Mouse (Mus musculus) embryonic facial prominence, embryonic 11.5 days (tissue): ENCODE measurements around the gene Wap. TPM values are rescaled to one million over a fixed set of nuclear protein-coding genes. Genes with fewer than 3 reads are reported as not detected.

Experiments used
- ATAC-seq: fragments of 200-750 bp; cut with Nextera tagmentation; replicated peaks from 2 replicates; pipeline ENCODE4 v1.8.0; 2017; ENCODE audit warnings: low read depth; ENCODE audit not compliant: insufficient number of reproducible peaks, low FRiP score, low TSS enrichment
- DNase-seq: peaks from one replicate; pipeline ENCODE4 v3.0.0-alpha.2; 2015; ENCODE audit warnings: low spot score
- H3K27ac ChIP-seq: fragments of 300-500 bp; sonication (generic); replicated peaks from 2 replicates; pipeline ENCODE4 v1.5.1; 2014; ENCODE audit warnings: mild to moderate bottlenecking, low read depth, low read length, control low read depth
- H3K27me3 ChIP-seq: fragments of 300-500 bp; sonication (generic); 2 replicates; pipeline ENCODE4 v1.6.1; 2014; ENCODE audit warnings: mild to moderate bottlenecking, low read length, moderate library complexity, mixed read lengths; ENCODE audit not compliant: control insufficient read depth, insufficient read depth
- H3K36me3 ChIP-seq: fragments of 300-500 bp; sonication (generic); replicated peaks from 2 replicates; pipeline ENCODE4 v1.6.1; 2014; ENCODE audit warnings: low read depth, mild to moderate bottlenecking, low read length, moderate library complexity, mixed read lengths; ENCODE audit not compliant: control insufficient read depth, insufficient read depth
- H3K4me1 ChIP-seq: fragments of 300-500 bp; sonication (generic); 2 replicates; pipeline ENCODE4 v1.6.1; 2014; ENCODE audit warnings: low read length, mixed read lengths; ENCODE audit not compliant: control insufficient read depth, insufficient read depth
- H3K4me2 ChIP-seq: fragments of 300-500 bp; sonication (generic); 2 replicates; pipeline ENCODE4 v1.6.1; 2014; ENCODE audit warnings: low read depth, mild to moderate bottlenecking, control low read depth, low read length, moderate library complexity
- H3K4me3 ChIP-seq: fragments of 300-500 bp; sonication (generic); 2 replicates; pipeline ENCODE4 v1.5.1; 2014; ENCODE audit warnings: low read depth, low read length, control low read depth
- H3K9ac ChIP-seq: fragments of 300-500 bp; sonication (generic); replicated peaks from 2 replicates; pipeline ENCODE4 v1.6.1; 2014; ENCODE audit warnings: mild to moderate bottlenecking, control low read depth, low read length
- H3K9me3 ChIP-seq: fragments of 300-500 bp; sonication (generic); replicated peaks from 2 replicates; pipeline ENCODE4 v1.6.1; 2016; ENCODE audit warnings: mild to moderate bottlenecking, low read length, inconsistent platforms, mixed read lengths; ENCODE audit not compliant: control insufficient read depth
- WGBS: fragments of 180-500 bp; shearing (Covaris S2); extraction: QIAGEN DNeasy Blood & Tissue Kit; methylation state at CpG from one replicate; pipeline ENCODE4 v1.1.7; 2014; 5-methylcytosine and 5-hydroxymethylcytosine counted together
- polyA plus RNA-seq: library from polyadenylated mRNA; unstranded; fragments of >200 nt; fragmentation: Nextera tagmentation; extraction: Ambion mirVana; gene quantifications from 2 replicates; pipeline ENCODE4 v1.2.1, GENCODE M21; 2014

The Wap gene
- polyA plus RNA-seq, 1 experiment from 2014 or later = not detected

DNA sequence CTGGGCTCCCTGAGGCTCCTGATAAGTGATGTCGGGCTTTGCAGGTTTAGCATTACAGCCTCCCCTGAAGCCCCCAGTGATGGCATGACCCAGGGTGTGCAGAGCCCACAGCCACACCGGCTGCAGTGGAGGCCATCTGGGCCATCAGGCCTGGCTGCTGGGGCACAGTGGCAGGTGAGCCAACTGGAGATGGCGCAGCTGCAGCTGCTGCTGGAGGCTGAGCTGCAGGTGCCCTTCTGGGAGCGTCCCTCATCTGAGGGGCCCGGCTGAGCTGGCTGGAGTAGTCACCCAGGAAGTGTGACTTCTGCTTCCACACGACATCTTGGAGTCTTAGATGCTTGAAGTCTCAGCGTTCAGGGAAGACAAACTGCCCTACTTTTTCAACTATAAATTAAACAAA is 12.1 kb upstream of the Wap start:
- H3K9ac ChIP-seq = no peak overlapping the region
- no peaks in the 10 kb centered on the region for H3K36me3 ChIP-seq
- 63% methylated on average over 7 of the region's 7 CpGs for WGBS
- DNase-seq = no peak
- no peak overlapping the region for H3K27ac ChIP-seq
- no peaks in the 10 kb centered on the region for H3K27me3 ChIP-seq
- no peak overlapping the region for H3K4me2 ChIP-seq
- H3K9me3 ChIP-seq = no peaks in the 10 kb centered on the region
- ATAC-seq = no peak
- no peaks in the 10 kb centered on the region for H3K4me1 ChIP-seq
- H3K4me3 ChIP-seq = no peak overlapping the region

DNA sequence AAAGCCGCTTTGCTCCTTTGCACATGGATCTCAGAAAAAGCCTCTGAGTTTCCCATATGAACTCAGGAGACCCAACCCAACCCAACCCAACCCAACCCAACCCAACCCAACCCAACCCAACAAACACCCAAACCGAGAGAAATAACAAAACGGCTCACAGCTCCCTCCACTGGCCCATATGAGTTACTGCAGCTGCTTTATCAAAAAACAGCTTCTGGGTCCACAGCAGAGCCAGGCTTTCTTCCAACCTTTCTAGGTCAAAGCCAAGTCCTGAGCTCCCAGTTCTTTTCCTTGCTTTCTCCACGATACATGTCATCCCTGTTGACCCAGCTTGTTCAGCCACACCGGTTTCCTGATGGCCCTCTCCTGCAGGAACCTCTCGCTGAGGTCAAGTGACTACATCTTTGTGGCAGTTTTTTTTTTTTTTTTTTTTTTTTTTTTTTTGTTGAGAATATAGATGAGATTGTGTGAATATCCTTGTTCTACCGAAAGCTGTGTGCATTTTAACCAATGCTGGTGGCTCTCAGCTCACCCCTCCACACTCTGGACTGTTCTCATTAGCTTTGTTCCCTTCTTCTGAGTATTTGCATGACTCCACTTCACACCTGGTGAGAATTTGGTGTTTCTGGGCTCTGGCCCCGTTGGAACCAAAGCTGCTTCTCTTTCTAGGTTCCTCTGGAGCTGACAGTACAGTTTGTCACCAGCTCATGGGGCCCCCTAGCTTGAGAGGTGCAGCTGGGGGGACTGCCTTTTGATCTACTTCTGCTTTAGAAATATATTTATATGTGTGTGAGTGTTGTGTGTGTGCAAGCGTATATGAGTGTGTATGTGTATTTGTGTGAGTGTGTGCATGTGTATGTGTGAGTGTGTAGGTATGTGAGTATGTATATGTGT is 9.6 kb upstream of the Wap start:
- no peaks in the 10 kb centered on the region for H3K4me1 ChIP-seq
- no peak for ATAC-seq
- WGBS = 58% methylated on average over 9 of the region's 9 CpGs
- no peak overlapping the region for H3K27ac ChIP-seq
- no peaks in the 10 kb centered on the region for H3K9me3 ChIP-seq
- no peaks in the 10 kb centered on the region for H3K36me3 ChIP-seq
- H3K4me2 ChIP-seq = no peak overlapping the region
- no peak for DNase-seq
- no peak overlapping the region for H3K4me3 ChIP-seq
- no peak overlapping the region for H3K9ac ChIP-seq
- H3K27me3 ChIP-seq = no peaks in the 10 kb centered on the region

DNA sequence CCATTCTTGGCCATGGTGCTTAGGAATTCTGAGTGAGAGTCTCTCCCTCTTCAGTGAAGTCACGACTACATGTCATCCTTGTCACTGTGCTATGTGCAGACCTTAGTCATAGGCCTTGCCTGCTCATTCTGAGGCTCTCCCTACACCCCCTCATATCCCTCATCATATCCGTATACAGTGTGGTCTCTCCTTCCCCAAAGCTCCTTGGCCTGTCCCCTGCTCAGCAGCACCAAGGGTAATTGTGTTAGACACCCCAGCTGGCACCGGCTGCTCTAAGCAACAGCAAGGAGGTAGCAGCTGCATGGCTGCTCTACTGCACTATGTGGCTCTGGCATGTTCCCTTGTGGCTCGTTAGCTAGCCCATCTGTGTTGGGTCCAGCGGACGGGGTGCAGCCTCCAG is 6.1 kb upstream of the Wap start:
- WGBS = 82% methylated on average over 6 of the region's 6 CpGs
- H3K9me3 ChIP-seq = no peaks in the 10 kb centered on the region
- no peak overlapping the region for H3K4me2 ChIP-seq
- ATAC-seq (0 out of 2 replicates have a peak, but pooled peaks have one; percentile 48), DNase-seq (no peak)
- H3K27ac ChIP-seq = no peak overlapping the region
- H3K4me3 ChIP-seq = no peak overlapping the region
- no peak overlapping the region for H3K9ac ChIP-seq
- no peaks in the 10 kb centered on the region for H3K4me1 ChIP-seq
- H3K36me3 ChIP-seq = no peaks in the 10 kb centered on the region
- no peaks in the 10 kb centered on the region for H3K27me3 ChIP-seq

DNA sequence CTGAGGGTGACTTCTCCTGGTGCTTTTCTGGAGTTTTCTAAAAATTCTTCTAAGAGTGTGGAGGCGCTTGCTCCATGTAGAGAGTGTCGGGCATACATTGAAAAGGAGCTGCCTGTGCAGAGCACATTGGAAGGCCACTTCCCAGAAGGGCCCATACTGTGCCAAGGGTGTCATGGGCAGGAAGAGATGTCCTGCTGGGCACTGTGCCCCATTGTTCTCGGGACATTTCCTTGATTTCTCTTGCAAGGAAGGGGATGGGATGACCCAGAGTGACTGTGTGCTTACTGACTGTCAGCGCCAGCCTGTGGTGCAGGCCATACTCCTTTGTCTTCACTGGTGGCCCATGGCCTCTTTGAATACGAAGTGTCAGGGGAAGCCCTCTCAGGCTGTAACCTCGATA is 635 bp upstream of the Wap start:
- H3K27ac ChIP-seq = no peak overlapping the region
- no peaks in the 10 kb centered on the region for H3K27me3 ChIP-seq
- no peak for DNase-seq
- no peaks in the 10 kb centered on the region for H3K4me1 ChIP-seq
- H3K4me2 ChIP-seq = no peak overlapping the region
- no peak overlapping the region for H3K4me3 ChIP-seq
- 75% methylated on average over 6 of the region's 6 CpGs for WGBS
- no peak overlapping the region for H3K9ac ChIP-seq
- no peaks in the 10 kb centered on the region for H3K9me3 ChIP-seq
- no peak for ATAC-seq
- H3K36me3 ChIP-seq = no peaks in the 10 kb centered on the region

DNA sequence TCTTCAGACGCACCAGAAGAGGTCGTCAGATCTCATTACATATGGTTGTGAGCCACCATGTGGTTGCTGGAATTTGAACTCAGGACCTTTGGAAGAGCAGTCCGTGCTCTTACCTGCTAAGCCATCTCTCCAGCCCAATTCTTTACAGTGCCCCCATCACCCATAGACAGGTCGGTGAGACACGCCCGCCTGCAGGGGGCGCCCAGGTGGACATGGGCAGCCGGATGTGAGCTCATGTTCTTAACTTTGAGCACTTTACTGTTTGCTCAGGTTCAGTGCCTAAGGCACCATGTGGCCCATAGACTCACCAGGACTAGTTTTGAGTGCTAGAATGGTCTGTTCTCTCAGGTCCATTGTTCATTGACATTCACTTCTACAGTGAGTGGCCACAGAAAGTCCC is 2.3 kb downstream of the Wap start:
- no peaks in the 10 kb centered on the region for H3K9me3 ChIP-seq
- H3K27ac ChIP-seq = no peak overlapping the region
- WGBS = 71% methylated on average over 8 of the region's 8 CpGs

DNA sequence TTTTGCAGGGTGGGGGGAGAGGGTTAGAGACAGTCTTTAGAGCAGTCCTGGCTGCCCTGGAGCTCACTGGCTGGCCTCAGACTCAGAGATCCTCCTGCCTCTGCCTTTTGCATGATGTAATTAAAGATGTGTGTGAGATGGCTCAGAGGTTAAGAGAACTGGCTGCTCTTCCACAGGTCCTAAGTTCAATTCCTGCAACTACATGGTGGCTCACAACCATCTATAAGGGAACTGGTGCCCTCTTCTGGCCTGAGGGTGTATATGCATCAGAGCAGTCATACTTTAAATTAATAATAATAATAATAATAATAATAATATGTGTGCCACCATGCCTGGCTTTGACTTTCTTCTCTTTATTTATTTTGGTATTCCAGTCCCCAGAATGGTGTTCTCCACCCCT is 8.8 kb downstream of the Wap start:
- no peaks in the 10 kb centered on the region for H3K27me3 ChIP-seq

More for the DNA sequence above, 2.3 kb downstream of the Wap start:
- no peak for DNase-seq
- no peak for ATAC-seq
- Histone ChIP-seq H3K36me3 (no peaks in the 10 kb centered on the region), H3K4me3 (no peak overlapping the region), H3K27me3 (no peaks in the 10 kb centered on the region), H3K9ac (no peak overlapping the region), H3K4me2 (no peak overlapping the region), H3K4me1 (no peaks in the 10 kb centered on the region)

DNA sequence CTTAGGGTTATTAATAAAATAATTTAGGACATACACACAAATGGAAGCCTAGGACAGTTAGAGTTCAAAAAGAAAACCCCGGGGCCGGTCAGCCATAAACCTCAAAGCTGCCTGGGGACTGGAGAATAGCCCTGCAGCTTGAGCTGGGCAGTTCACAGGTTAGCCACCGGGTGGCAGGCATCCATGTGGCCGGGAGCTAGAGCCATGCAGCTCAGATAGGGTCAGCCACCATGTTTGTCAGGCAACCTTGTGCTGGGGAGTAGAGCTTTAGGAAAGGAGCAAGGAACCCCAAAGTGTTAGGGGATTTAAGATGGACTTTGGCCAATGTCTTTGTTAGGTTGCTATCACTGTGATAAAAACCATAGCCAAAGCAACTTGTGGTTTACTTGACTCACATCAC is 9.9 kb downstream of the Wap start:
- ATAC-seq (0 out of 2 replicates have a peak, but pooled peaks have one; percentile 30), DNase-seq (peak; percentile 65)
- H3K27me3 ChIP-seq = no peaks in the 10 kb centered on the region
- H3K9me3 ChIP-seq = no peaks in the 10 kb centered on the region
- H3K9ac ChIP-seq = no peak overlapping the region
- H3K36me3 ChIP-seq = no peaks in the 10 kb centered on the region
- WGBS = 17% methylated on average over 4 of the region's 4 CpGs
- no peak overlapping the region for H3K4me2 ChIP-seq
- H3K4me3 ChIP-seq = no peak overlapping the region
- H3K4me1 ChIP-seq = no peaks in the 10 kb centered on the region; the same call in 1 of the 2 replicates
- H3K27ac ChIP-seq = no peak overlapping the region

More for the DNA sequence above, 8.8 kb downstream of the Wap start:
- H3K27ac ChIP-seq = no peak overlapping the region
- no peak overlapping the region for H3K4me3 ChIP-seq
- no peaks in the 10 kb centered on the region; the same call in 1 of the 2 replicates for H3K4me1 ChIP-seq
- ATAC-seq = no peak
- peak; percentile 21 for DNase-seq
- H3K9ac ChIP-seq = no peak overlapping the region
- H3K9me3 ChIP-seq = no peaks in the 10 kb centered on the region
- no peak overlapping the region for H3K4me2 ChIP-seq
- H3K36me3 ChIP-seq = no peaks in the 10 kb centered on the region

DNA sequence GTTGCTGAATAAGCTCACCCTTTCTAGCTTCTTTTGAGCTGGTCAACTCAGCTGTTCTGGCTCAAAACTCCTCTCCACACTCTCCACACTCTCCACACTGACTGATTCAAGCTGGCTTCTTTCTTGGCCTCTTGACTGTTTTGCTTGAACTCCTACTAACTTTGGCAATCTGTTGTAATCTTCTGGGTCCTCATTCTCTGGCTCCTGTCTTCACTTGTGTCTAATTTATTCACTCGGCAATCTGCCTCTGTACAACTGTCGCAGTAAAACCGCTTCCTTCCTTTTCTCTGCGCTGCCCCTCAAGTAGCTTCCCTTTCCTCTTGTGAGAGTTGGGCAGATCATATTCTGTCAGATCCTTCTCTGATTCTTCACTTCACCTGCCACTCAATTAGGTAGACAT is 10.7 kb downstream of the Wap start:
- no peaks in the 10 kb centered on the region for H3K9me3 ChIP-seq
- DNase-seq (no peak), ATAC-seq (no peak)
- peaks cover 6% of the 10 kb centered on the region for H3K36me3 ChIP-seq
- WGBS = 90% methylated on average over 4 of the region's 4 CpGs
- no peak overlapping the region for H3K4me2 ChIP-seq
- no peak overlapping the region for H3K9ac ChIP-seq
- H3K4me3 ChIP-seq = no peak overlapping the region
- no peaks in the 10 kb centered on the region for H3K27me3 ChIP-seq
- H3K4me1 ChIP-seq = no peaks in the 10 kb centered on the region; the same call in 1 of the 2 replicates
- H3K27ac ChIP-seq = no peak overlapping the region
